Mouse (Mus musculus) hindbrain, embryonic 12.5 days (tissue): ENCODE measurements around the gene Tldc2. TPM values are rescaled to one million over a fixed set of nuclear protein-coding genes. Genes with fewer than 3 reads are reported as not detected.

ENCODE experiments used
- ATAC-seq: fragments of 200-750 bp; cut with Nextera tagmentation; 2 replicates; pipeline ENCODE4 v1.8.0; 2017; ENCODE audit warnings: moderate TSS enrichment; ENCODE audit not compliant: low FRiP score
- H3K27ac ChIP-seq: fragments of 300-500 bp; sonication (generic); 2 replicates; pipeline ENCODE4 v1.5.1; 2016; ENCODE audit warnings: mild to moderate bottlenecking
- H3K27me3 ChIP-seq: fragments of 300-500 bp; sonication (generic); 2 replicates; pipeline ENCODE4 v1.6.1; 2016; ENCODE audit warnings: mild to moderate bottlenecking
- H3K36me3 ChIP-seq: fragments of 300-500 bp; sonication (generic); 2 replicates; pipeline ENCODE4 v1.6.1; 2016; ENCODE audit warnings: mild to moderate bottlenecking
- H3K4me1 ChIP-seq: fragments of 300-500 bp; sonication (generic); 2 replicates; pipeline ENCODE4 v1.6.1; 2016
- H3K4me2 ChIP-seq: fragments of 300-500 bp; sonication (generic); replicated peaks from 2 replicates; pipeline ENCODE4 v1.6.1; 2016; ENCODE audit warnings: mild to moderate bottlenecking
- H3K4me3 ChIP-seq: fragments of 300-500 bp; sonication (generic); 2 replicates; pipeline ENCODE4 v1.5.1; 2016; ENCODE audit warnings: mild to moderate bottlenecking
- H3K9ac ChIP-seq: fragments of 300-500 bp; sonication (generic); 2 replicates; pipeline ENCODE4 v1.6.1; 2016; ENCODE audit warnings: mild to moderate bottlenecking, moderate library complexity
- H3K9me3 ChIP-seq: fragments of 300-500 bp; sonication (generic); replicated peaks from 2 replicates; pipeline ENCODE4 v1.6.1; 2016; ENCODE audit warnings: mild to moderate bottlenecking
- WGBS: fragments of 180-500 bp; shearing (Covaris S2); methylation state at CpG from one replicate; pipeline ENCODE4 v1.1.7; 2016; 5-methylcytosine and 5-hydroxymethylcytosine counted together
- polyA plus RNA-seq: library from polyadenylated mRNA; unstranded; fragments of >200 nt; fragmentation: Nextera tagmentation; extraction: Ambion mirVana; gene quantifications from 2 replicates; pipeline ENCODE4 v1.2.1, GENCODE M21; 2016

The Tldc2 gene
- polyA plus RNA-seq, 1 experiment from 2014 or later, result not detected

DNA sequence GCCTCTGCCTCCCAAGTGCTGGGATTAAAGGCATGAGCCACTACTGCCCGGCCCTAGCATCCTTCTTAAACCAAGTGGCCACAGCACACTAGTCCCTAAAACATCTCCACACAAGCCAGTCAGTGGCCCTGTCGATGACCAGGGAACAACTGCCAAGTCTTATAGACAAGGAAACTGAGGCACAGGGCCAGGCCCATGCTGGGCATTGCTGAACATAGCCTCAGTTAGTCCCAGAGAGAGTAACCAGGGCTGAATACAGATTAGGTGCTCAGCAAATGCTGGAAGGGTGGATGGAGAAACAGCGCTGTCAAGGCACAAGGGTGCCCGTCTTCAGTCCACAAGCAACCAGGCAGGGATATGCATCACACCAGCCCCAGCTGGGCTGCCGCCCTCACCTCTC, 33.7 kb upstream of the Tldc2 start:
- 96% methylated on average over 5 of the region's 5 CpGs for WGBS
- H3K4me3 ChIP-seq, result no peak overlapping the region
- no peaks in the 10 kb centered on the region for H3K27me3 ChIP-seq
- H3K9me3 ChIP-seq, result no peaks in the 10 kb centered on the region
- peaks cover 58% of the 10 kb centered on the region for H3K36me3 ChIP-seq
- no peak overlapping the region for H3K27ac ChIP-seq
- H3K4me1 ChIP-seq, result peaks cover 48% of the 10 kb centered on the region
- ATAC-seq, result no peak
- H3K9ac ChIP-seq, result no peak overlapping the region
- H3K4me2 ChIP-seq, result no peak overlapping the region

DNA sequence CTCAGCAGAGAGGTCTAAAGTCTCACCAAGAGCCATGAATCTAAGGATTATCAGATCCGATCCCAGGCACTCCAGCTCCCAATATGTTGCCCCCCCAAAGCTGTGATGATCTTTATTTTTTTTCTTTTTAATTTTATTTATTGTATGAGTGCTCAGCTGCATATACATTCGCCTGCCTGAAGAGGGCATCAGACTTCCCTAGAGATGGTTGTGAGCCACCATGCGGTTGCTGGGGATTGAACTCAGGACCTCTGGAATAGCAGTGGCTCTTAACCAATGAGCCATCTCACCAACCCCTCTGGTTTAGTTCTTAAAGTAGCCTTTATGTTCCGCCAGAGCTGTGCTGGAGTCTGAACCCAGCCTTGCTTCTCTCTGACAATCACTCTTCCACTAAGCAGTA, 33.1 kb upstream of the Tldc2 start:
- H3K27ac ChIP-seq, result no peak overlapping the region
- H3K4me2 ChIP-seq, result no peak overlapping the region
- no peak for ATAC-seq
- no peak overlapping the region for H3K4me3 ChIP-seq
- no peaks in the 10 kb centered on the region for H3K27me3 ChIP-seq
- H3K9me3 ChIP-seq, result no peaks in the 10 kb centered on the region
- 70% methylated on average over 4 of the region's 4 CpGs for WGBS
- peaks cover 58% of the 10 kb centered on the region for H3K36me3 ChIP-seq
- H3K4me1 ChIP-seq, result peaks cover 49% of the 10 kb centered on the region
- H3K9ac ChIP-seq, result no peak overlapping the region

DNA sequence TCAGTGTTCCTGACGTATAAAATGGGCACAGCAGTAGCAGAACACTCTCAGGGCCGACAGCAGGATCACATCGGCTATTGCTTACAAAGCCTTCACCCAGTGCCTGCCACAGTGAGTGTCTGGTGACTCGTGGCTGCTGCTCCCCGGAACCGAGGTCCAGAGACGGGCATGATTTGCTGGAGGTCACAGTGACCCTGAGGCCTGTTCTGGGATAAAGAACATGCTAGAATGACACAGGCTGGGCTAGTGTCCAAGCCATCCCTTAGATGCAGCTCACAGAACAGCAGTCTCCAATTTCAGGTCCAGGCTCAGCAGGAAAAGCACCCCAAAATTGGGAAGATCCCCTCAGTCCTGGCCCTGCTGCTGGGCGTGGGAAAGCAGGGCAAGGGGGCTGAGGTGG, 32.6 kb upstream of the Tldc2 start:
- no peak overlapping the region for H3K9ac ChIP-seq
- no peak for ATAC-seq
- H3K4me2 ChIP-seq, result no peak overlapping the region
- H3K9me3 ChIP-seq, result no peaks in the 10 kb centered on the region
- 94% methylated on average over 8 of the region's 8 CpGs for WGBS
- H3K36me3 ChIP-seq, result peaks cover 61% of the 10 kb centered on the region
- H3K27ac ChIP-seq, result no peak overlapping the region
- no peak overlapping the region for H3K4me3 ChIP-seq
- H3K4me1 ChIP-seq, result peaks cover 49% of the 10 kb centered on the region
- H3K27me3 ChIP-seq, result no peaks in the 10 kb centered on the region

DNA sequence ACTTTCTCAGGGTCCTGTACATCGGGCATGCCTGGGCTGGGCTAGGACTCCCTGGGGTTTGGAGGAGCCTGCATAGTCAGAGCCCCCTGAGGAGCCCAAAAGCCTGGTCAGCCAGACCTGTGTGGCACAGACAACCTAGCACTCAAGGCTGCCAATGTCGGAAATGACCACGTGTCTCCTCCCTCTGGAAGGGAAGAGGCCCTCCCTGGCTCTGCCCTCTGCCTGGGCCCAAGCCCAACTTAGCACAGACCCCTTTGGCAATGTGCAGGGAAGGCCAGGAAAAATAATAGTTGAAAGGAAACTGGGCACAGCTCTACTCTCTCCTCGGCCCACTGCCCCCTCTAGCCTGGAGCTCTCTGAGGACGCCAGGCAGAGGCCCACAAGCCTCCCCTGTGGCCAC, 32.0 kb upstream of the Tldc2 start:
- ATAC-seq, result no peak
- Histone ChIP-seq H3K36me3 (peaks cover 66% of the 10 kb centered on the region), H3K4me1 (peaks cover 48% of the 10 kb centered on the region), H3K4me2 (no peak overlapping the region), H3K9ac (no peak overlapping the region), H3K9me3 (no peaks in the 10 kb centered on the region), H3K27me3 (no peaks in the 10 kb centered on the region), H3K4me3 (no peak overlapping the region), H3K27ac (0 out of 2 replicates have a peak overlapping the region, but pooled peaks have one; percentile 5)
- 80% methylated on average over 5 of the region's 5 CpGs for WGBS

DNA sequence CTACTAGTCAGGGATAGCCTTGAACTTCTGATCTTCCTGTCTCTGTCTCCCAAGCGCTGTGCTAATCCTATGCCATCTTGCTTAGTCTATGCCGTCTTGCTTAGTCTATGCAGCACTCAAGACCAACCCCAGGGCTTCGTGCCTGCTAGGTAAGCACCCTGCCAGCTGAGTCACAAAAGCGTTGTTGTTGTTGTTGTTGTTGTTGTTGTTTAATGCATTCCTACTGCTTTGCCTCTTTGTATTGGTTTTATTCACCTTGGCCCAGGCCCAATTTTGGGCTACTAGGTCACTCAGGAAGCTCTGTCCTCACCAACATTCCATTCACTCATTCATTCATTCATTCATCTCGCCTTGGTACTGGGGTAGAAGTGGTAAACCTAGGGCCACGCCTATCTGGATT, 31.1 kb upstream of the Tldc2 start:
- H3K27ac ChIP-seq, result no peak overlapping the region
- H3K9me3 ChIP-seq, result no peaks in the 10 kb centered on the region
- 91% methylated on average over 6 of the region's 6 CpGs for WGBS
- H3K36me3 ChIP-seq, result peaks cover 71% of the 10 kb centered on the region
- ATAC-seq, result no peak
- H3K4me3 ChIP-seq, result no peak overlapping the region
- H3K4me1 ChIP-seq, result peaks cover 42% of the 10 kb centered on the region
- H3K27me3 ChIP-seq, result no peaks in the 10 kb centered on the region
- H3K9ac ChIP-seq, result no peak overlapping the region
- no peak overlapping the region for H3K4me2 ChIP-seq

DNA sequence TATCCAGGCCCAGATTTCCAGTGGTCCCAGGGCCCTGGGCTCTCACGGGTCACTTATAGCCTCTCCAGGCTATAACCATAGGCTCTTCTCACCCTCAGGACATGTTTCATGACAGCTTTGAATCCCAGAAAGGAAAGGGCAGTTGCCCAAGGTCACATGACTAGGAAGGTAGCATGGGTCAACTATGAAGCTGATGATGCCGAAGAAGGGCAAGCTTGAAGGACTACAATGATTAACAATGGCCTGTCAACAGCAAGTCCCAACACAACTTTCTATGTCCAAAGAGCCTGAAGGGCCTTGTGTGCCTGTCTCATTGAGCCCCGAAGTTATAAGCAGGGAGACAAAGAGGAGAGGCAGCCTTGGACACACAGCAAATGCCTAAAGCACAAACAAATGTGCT, 29.7 kb upstream of the Tldc2 start:
- H3K27me3 ChIP-seq, result no peaks in the 10 kb centered on the region
- ATAC-seq, result no peak
- H3K9me3 ChIP-seq, result no peaks in the 10 kb centered on the region
- H3K4me2 ChIP-seq, result no peak overlapping the region
- H3K9ac ChIP-seq, result no peak overlapping the region
- no peak overlapping the region for H3K4me3 ChIP-seq
- peaks cover 33% of the 10 kb centered on the region for H3K4me1 ChIP-seq
- H3K36me3 ChIP-seq, result peaks cover 58% of the 10 kb centered on the region
- 91% methylated on average over 3 of the region's 3 CpGs for WGBS
- H3K27ac ChIP-seq, result no peak overlapping the region

DNA sequence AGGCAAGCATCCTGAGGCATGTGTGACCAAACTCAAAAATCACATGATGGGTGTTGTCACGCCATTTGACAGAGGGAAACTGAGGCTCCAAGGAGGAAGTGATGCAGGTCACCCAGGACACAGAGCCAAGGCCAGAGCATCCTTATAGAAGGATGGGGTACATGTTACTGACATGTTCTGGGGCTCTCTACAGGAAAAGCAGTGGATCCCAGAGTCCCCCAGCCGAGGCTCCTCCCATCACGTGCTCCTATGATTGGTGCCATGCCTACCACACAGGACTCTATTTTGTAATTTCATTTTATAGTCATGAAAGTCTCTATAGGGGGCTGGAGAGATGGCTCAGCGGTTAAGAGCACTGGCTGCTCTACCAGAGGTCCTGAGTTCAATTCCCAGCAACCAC, 29.1 kb upstream of the Tldc2 start:
- Histone ChIP-seq H3K9me3 (no peaks in the 10 kb centered on the region), H3K4me1 (peaks cover 37% of the 10 kb centered on the region), H3K36me3 (peaks cover 53% of the 10 kb centered on the region), H3K27ac (0 out of 2 replicates have a peak overlapping the region, but pooled peaks have one; percentile 18), H3K9ac (no peak overlapping the region), H3K4me3 (no peak overlapping the region), H3K27me3 (no peaks in the 10 kb centered on the region), H3K4me2 (no peak overlapping the region)
- no peak for ATAC-seq
- WGBS, result 85% methylated on average over 4 of the region's 4 CpGs

DNA sequence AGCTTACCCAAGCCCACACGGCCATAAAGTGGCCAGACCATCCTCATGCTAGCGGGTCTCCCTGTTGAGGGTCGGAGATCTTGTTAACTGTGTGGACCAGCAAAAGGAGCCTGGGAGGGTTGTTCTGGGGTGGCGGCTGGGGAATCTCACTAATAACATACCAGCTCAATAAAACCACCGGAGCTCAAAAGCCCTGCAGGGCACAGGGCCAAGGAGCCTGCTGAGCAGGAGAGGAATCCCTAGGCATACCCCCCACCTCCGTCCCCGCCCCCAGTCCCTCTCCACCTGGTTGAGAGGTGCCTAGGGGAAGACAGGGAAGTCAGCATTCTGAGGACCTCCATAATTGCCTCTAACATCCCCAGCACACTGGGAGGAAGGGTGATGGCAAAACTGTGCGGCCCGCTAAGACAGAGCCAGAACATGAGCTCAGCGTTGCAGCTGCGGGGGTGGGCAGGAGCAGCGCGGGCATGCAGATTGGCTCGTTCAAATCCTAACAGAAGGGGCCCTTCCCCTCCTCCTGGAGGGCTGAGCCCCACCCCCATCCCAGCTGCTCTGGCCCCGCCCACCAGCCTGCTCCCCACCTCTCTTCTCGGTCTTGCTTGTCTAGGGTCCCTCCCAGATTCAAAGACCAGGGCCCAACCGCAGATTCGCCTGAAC, 28.4 kb upstream of the Tldc2 start:
- ATAC-seq, result peak; percentile 87
- peaks cover 44% of the 10 kb centered on the region for H3K4me1 ChIP-seq
- H3K9ac ChIP-seq, result peak overlapping the region; percentile 33
- peak overlapping the region; percentile 42 for H3K4me2 ChIP-seq
- H3K4me3 ChIP-seq, result peak overlapping the region; percentile 7; the same call in 1 of the 2 replicates
- no peaks in the 10 kb centered on the region for H3K27me3 ChIP-seq
- H3K27ac ChIP-seq, result peak overlapping the region; percentile 87
- no peaks in the 10 kb centered on the region for H3K9me3 ChIP-seq
- 15% methylated on average over 14 of the region's 18 CpGs for WGBS
- H3K36me3 ChIP-seq, result peaks cover 45% of the 10 kb centered on the region

DNA sequence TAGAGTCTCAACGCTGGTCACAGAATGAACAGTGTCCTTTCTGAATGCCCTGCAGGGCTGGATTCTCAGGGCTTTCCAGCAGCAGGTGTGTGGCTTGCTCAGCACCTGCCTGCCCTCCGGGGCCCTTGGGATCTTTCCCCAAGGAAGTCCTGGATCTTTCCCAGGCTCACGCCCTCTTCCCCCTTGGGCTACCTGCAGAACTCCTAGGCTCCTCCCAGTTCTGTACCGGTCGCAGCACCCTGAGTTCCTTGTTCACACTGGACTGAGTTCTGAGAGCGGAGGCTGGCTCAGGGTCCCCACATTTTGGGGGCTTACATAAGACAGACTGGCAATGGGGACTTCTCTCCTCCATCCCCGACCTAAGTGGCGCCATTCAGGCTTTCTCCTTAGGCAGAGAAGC, 27.7 kb upstream of the Tldc2 start:
- Histone ChIP-seq H3K4me2 (peak overlapping the region; percentile 42; the same call in 1 of the 2 replicates), H3K27ac (peak overlapping the region; percentile 87), H3K27me3 (no peaks in the 10 kb centered on the region), H3K9me3 (no peaks in the 10 kb centered on the region), H3K4me1 (peaks cover 51% of the 10 kb centered on the region), H3K4me3 (no peak overlapping the region), H3K9ac (peak overlapping the region; percentile 41), H3K36me3 (peaks cover 40% of the 10 kb centered on the region)
- WGBS, result 61% methylated on average over 8 of the region's 8 CpGs
- peak; percentile 12; the same call in 1 of the 2 replicates for ATAC-seq

DNA sequence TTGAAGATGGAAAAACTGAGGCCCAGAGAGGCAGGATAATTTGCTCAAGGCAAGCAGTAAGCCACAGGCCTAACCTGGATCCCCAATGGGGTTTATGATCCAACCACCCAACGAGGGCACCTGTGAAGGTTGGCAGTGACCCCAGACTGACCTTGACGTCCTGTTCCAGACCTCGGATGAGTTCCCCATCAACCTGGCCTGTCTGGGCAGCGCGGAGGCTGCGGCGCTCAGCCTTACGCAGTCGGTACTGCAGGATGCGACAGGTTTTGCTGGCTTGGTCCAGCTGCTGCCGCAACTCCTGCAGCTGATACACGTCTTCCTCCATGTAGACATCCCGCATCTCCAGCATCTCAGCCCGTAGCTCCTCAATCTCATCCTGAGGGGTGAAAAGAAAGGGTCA, 26.8 kb upstream of the Tldc2 start:
- no peaks in the 10 kb centered on the region for H3K27me3 ChIP-seq
- ATAC-seq, result no peak
- H3K4me1 ChIP-seq, result peaks cover 57% of the 10 kb centered on the region
- H3K36me3 ChIP-seq, result peaks cover 32% of the 10 kb centered on the region
- no peak overlapping the region for H3K27ac ChIP-seq
- H3K9me3 ChIP-seq, result no peaks in the 10 kb centered on the region
- WGBS, result 94% methylated on average over 14 of the region's 14 CpGs
- no peak overlapping the region for H3K4me3 ChIP-seq
- no peak overlapping the region for H3K4me2 ChIP-seq
- H3K9ac ChIP-seq, result no peak overlapping the region

DNA sequence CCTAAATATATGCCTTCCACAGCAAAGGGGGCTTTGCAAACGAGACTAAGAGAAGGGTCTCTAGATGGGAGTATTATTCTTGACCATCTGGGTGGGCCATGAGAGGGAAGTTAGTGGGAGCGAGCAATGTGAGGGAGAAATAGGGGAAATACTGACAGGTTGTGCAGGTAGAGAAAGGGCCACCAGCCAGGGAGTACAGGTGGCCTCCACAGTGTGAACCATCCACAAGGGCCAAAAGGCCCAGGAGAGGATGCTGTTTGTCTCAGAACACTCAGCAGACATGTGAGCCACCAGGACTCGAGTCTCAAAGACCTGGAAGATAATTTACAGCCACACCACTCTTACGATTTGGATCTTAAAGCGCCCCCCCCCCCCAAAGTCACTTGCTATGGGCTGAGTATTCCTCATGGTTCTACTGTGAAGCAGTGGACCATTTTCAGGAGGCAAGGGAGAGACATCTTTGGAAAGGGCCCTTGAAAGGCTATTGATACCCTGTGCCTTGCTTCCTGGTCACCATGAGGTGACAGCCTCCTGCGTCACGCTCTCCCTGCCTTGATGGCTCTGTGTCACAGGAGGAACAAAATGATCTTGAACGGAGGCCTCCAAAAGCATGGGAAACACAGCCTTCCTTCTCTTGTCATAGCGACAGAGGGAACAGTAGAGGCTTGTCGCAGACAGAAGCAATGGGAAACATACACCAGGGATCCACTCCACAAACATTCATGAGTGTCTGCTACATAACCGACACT, 26.1 kb upstream of the Tldc2 start:
- H3K27ac ChIP-seq, result no peak overlapping the region
- H3K36me3 ChIP-seq, result peaks cover 31% of the 10 kb centered on the region
- H3K9me3 ChIP-seq, result no peaks in the 10 kb centered on the region
- WGBS, result 91% methylated on average over 11 of the region's 11 CpGs
- no peaks in the 10 kb centered on the region for H3K27me3 ChIP-seq
- H3K4me1 ChIP-seq, result peaks cover 62% of the 10 kb centered on the region
- H3K4me3 ChIP-seq, result no peak overlapping the region
- no peak overlapping the region for H3K9ac ChIP-seq
- no peak for ATAC-seq
- H3K4me2 ChIP-seq, result no peak overlapping the region

DNA sequence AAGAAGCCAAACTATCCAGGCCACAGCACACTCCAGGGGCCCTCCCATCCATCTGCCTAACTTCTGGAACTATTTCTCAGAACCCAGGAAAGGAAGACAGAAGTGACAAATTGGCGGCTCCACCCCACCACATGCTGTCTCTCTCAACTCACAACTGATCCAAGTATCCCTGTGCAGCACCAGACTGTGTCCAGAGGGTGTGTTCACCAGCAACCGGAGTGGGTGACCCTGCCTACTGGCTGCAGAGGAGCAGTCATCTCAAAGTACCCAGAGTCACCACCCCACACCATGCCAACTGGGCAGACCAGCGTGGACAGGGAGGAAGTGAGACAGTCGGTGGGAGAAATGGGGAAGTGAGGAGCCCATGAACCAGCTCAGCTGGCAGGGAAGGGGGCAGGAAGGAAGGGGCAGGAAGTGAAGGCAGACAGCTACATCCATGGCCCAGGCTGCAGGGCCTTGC, 23.6 kb upstream of the Tldc2 start:
- Histone ChIP-seq H3K27me3 (no peaks in the 10 kb centered on the region), H3K4me1 (peaks cover 68% of the 10 kb centered on the region), H3K36me3 (peaks cover 14% of the 10 kb centered on the region), H3K27ac (peak overlapping the region; percentile 13), H3K4me3 (no peak overlapping the region), H3K4me2 (no peak overlapping the region), H3K9ac (no peak overlapping the region), H3K9me3 (no peaks in the 10 kb centered on the region)
- WGBS, result 72% methylated on average over 4 of the region's 4 CpGs
- ATAC-seq, result no peak
